ENCODE assay signal across 1 mouse cellular context in genomic region chr11:5102384-5102783, GRCm38 (mm10).
TF ChIP-seq lines count a peak whose summit lies in the region.

No protein-coding gene starts in this region.

TF ChIP-seq in ES-E14, 5 proteins besides CTCF, POLR2A, EP300 and RAD21:
- no peak for TF ChIP-seq ZC3H11A (IDR thresholded peaks at IDR 0.05; ENCODE audit: borderline replicate concordance, low read depth, low read length)
- TF ChIP-seq CHD2 (IDR thresholded peaks at IDR 0.05; ENCODE audit: low read depth, low read length), result no peak
- 0 out of 2 replicates have a peak, but pooled peaks have one; percentile 0 for TF ChIP-seq MAFK (IDR thresholded peaks at IDR 0.05; ENCODE audit: insufficient read depth, low read depth, low read length)
